Comparison of ENCODE assay signal across 33 mouse cellular contexts in genomic region chr6:72571826-72572225, GRCm38 (mm10). TPM values are rescaled to one million over a fixed set of nuclear protein-coding genes. Genes with fewer than 3 reads are reported as not detected.
A peak's percentile ranks its signal among the peaks of the same experiment; 100 is the strongest.
DNase-seq lines count a peak whose midpoint lies in the region; ATAC-seq and TF ChIP-seq lines count a peak whose summit lies in the region.
"Had no signal": no experiment of that assay in that cellular context is flagged by ENCODE, and none has a peak within 500 bp of the region (broad histone marks: within the 10 kb centered on the region; RNA-seq: fewer than 3 reads in every experiment).

No protein-coding gene starts in this region.

- TF ChIP-seq POLR2A in liver, adult 2 months (IDR thresholded peaks at IDR 0.05; ENCODE audit: extremely low read depth, insufficient read depth, low read length) = no peak

- intact Hi-C loops in gastrocnemius, adult 2 months (cut with DNase I) = no loop called here

- no peak overlapping the region for H3K4me3 ChIP-seq in gastrocnemius, adult 2 months
- H3K4me3 ChIP-seq in heart, postnatal 0 days (ENCODE audit: low read depth, low read length) = no peak overlapping the region
- no peak overlapping the region for H3K4me3 ChIP-seq in liver, adult 2 months (ENCODE audit: insufficient read depth, low read depth, low read length)
- no peak overlapping the region for H3K4me3 ChIP-seq in liver, embryonic 12.5 days
- no peak overlapping the region for H3K4me3 ChIP-seq in brown adipose tissue, adult 24 weeks (ENCODE audit: insufficient read depth, low read depth, low read length)
- H3K4me3 ChIP-seq: embryonic facial prominence, embryonic 10.5 days; embryonic facial prominence, embryonic 13.5 days; erythroblast, embryonic 14.5 days; forebrain, embryonic 12.5 days; forebrain, embryonic 15.5 days; heart, embryonic 12.5 days; heart, embryonic 15.5 days; hindbrain, embryonic 12.5 days; hindbrain, embryonic 15.5 days; intestine, embryonic 15.5 days had no signal

- H3K4me1 ChIP-seq in heart, postnatal 0 days (ENCODE audit: control insufficient read depth, insufficient read depth) = peaks cover 5% of the 10 kb centered on the region; the same call in 1 of the 2 replicates
- peaks cover 23% of the 10 kb centered on the region for H3K4me1 ChIP-seq in liver, adult 2 months (ENCODE audit: control insufficient read depth, insufficient read depth, low read length)
- H3K4me1 ChIP-seq in liver, embryonic 12.5 days = peaks cover 5% of the 10 kb centered on the region; the same call in 1 of the 2 replicates
- H3K4me1 ChIP-seq in brown adipose tissue, adult 24 weeks (ENCODE audit: control insufficient read depth, insufficient read depth, insufficient read length, low read length) = no peaks in the 10 kb centered on the region
- H3K4me1 ChIP-seq: embryonic facial prominence, embryonic 10.5 days; embryonic facial prominence, embryonic 13.5 days; forebrain, embryonic 12.5 days; forebrain, embryonic 15.5 days; heart, embryonic 12.5 days; heart, embryonic 15.5 days; hindbrain, embryonic 12.5 days; hindbrain, embryonic 15.5 days; intestine, embryonic 15.5 days had no signal

- TF ChIP-seq CTCF in gastrocnemius, adult 2 months (IDR thresholded peaks at IDR 0.05) = no peak
- TF ChIP-seq CTCF in heart, postnatal 0 days (IDR thresholded peaks at IDR 0.05; ENCODE audit: low read depth) = no peak
- no peak for TF ChIP-seq CTCF in liver, adult 2 months (IDR thresholded peaks at IDR 0.05; ENCODE audit: low read depth, low read length)

- H3K36me3 ChIP-seq in heart, postnatal 0 days (replicated peaks; ENCODE audit: control insufficient read depth, insufficient read depth, low read length) = peaks cover 31% of the 10 kb centered on the region
- peaks cover 24% of the 10 kb centered on the region; the same call in 1 of the 2 replicates for H3K36me3 ChIP-seq in liver, adult 2 months (ENCODE audit: control insufficient read depth, insufficient read depth, low read length)
- peaks cover 17% of the 10 kb centered on the region; the same call in 1 of the 2 replicates for H3K36me3 ChIP-seq in liver, embryonic 12.5 days
- H3K36me3 ChIP-seq: intestine, embryonic 15.5 days had no signal

- ATAC-seq in heart, postnatal 0 days (ENCODE audit: insufficient read depth, low read depth) = no peak
- ATAC-seq in liver, embryonic 12.5 days = no peak
- ATAC-seq: forebrain, embryonic 15.5 days; intestine, embryonic 15.5 days; Patski had no signal

- TF ChIP-seq EP300 in heart, postnatal 0 days (IDR thresholded peaks at IDR 0.05; ENCODE audit: low read depth) = no peak

- no peaks in the 10 kb centered on the region for H3K9me3 ChIP-seq in heart, postnatal 0 days (replicated peaks; ENCODE audit: control insufficient read depth, low read length)
- no peaks in the 10 kb centered on the region for H3K9me3 ChIP-seq in liver, embryonic 12.5 days (replicated peaks)
- H3K9me3 ChIP-seq: embryonic facial prominence, embryonic 10.5 days; embryonic facial prominence, embryonic 13.5 days; forebrain, embryonic 12.5 days; forebrain, embryonic 15.5 days; G1E; heart, embryonic 12.5 days; heart, embryonic 15.5 days; hindbrain, embryonic 12.5 days; hindbrain, embryonic 15.5 days; intestine, embryonic 15.5 days had no signal

- H3K4me2 ChIP-seq in heart, postnatal 0 days (ENCODE audit: low read depth, low read length) = no peak overlapping the region
- no peak overlapping the region for H3K4me2 ChIP-seq in liver, embryonic 12.5 days
- H3K4me2 ChIP-seq: embryonic facial prominence, embryonic 13.5 days; forebrain, embryonic 12.5 days; forebrain, embryonic 15.5 days; heart, embryonic 12.5 days; heart, embryonic 15.5 days; hindbrain, embryonic 12.5 days; hindbrain, embryonic 15.5 days; intestine, embryonic 15.5 days had no signal

- H3K9ac ChIP-seq in heart, postnatal 0 days (replicated peaks; ENCODE audit: low read depth, low read length) = 0 out of 2 replicates have a peak overlapping the region, but pooled peaks have one; percentile 19
- peak overlapping the region; percentile 15; the same call in 1 of the 2 replicates for H3K9ac ChIP-seq in liver, adult 2 months (ENCODE audit: low read depth, low read length)
- no peak overlapping the region for H3K9ac ChIP-seq in liver, embryonic 12.5 days
- H3K9ac ChIP-seq: embryonic facial prominence, embryonic 13.5 days; forebrain, embryonic 12.5 days; forebrain, embryonic 15.5 days; heart, embryonic 12.5 days; heart, embryonic 15.5 days; hindbrain, embryonic 12.5 days; hindbrain, embryonic 15.5 days; intestine, embryonic 15.5 days had no signal

- no peaks in the 10 kb centered on the region for H3K27me3 ChIP-seq in heart, postnatal 0 days (ENCODE audit: control insufficient read depth, insufficient read depth, low read length)
- H3K27me3 ChIP-seq in liver, adult 2 months (ENCODE audit: control insufficient read depth, insufficient read depth, low read length) = no peaks in the 10 kb centered on the region
- H3K27me3 ChIP-seq in liver, embryonic 12.5 days (replicated peaks) = no peaks in the 10 kb centered on the region
- H3K27me3 ChIP-seq: CH12.LX; embryonic facial prominence, embryonic 13.5 days; forebrain, embryonic 12.5 days; forebrain, embryonic 15.5 days; heart, embryonic 12.5 days; heart, embryonic 15.5 days; hindbrain, embryonic 12.5 days; hindbrain, embryonic 15.5 days; intestine, embryonic 15.5 days; Patski had no signal

- WGBS in heart, postnatal 0 days = 39% methylated on average over 3 of the region's 3 CpGs
- WGBS in liver, adult 2 months = 24% methylated on average over 3 of the region's 3 CpGs
- 52% methylated on average over 3 of the region's 3 CpGs for WGBS in liver, embryonic 12.5 days (ENCODE audit: insufficient replicate concordance)

- no peak for DNase-seq in gastrocnemius, adult 2 months
- DNase-seq in gastrocnemius, adult 8-10 months (ENCODE audit: low spot score in 2 of 2) = no peak
- DNase-seq in heart, postnatal 0 days (ENCODE audit: low spot score) = no peak
- DNase-seq in heart, adult 9 months (ENCODE audit: low spot score in 2 of 2) = no peak
- peak; percentile 69 for DNase-seq in liver, adult 2 months (ENCODE audit: extremely low read depth, low read depth, low spot score)
- DNase-seq: adrenal gland, adult 2 months; adrenal gland, postnatal 14 days; B cell, adult 2 months; cerebellum, adult 11-12 months; cerebellum, adult 8-10 months; cerebellum, postnatal 10 days; cerebellum, postnatal 36 days; embryo, embryonic 11 days; gastrocnemius, postnatal 10 days; gastrocnemius, postnatal 36 days; heart, postnatal 14 days; heart, postnatal 4 days; kidney, adult 11 months had no signal

- peaks cover 4% of the 10 kb centered on the region; the same call in 1 of the 2 replicates for H3K79me2 ChIP-seq in liver, adult 2 months (ENCODE audit: control insufficient read depth, insufficient read depth, low read length)

- peak overlapping the region; percentile 74 for H3K27ac ChIP-seq in gastrocnemius, adult 2 months
- 0 out of 2 replicates have a peak overlapping the region, but pooled peaks have one; percentile 34 for H3K27ac ChIP-seq in heart, postnatal 0 days (ENCODE audit: low read depth)
- peak overlapping the region; percentile 68 for H3K27ac ChIP-seq in liver, adult 2 months (replicated peaks; ENCODE audit: insufficient read depth, low read depth, low read length)
- H3K27ac ChIP-seq in liver, embryonic 12.5 days = no peak overlapping the region
- 0 out of 2 replicates have a peak overlapping the region, but pooled peaks have one; percentile 23 for H3K27ac ChIP-seq in brown adipose tissue, adult 24 weeks (replicated peaks; ENCODE audit: low read depth, low read length)
- H3K27ac ChIP-seq: embryonic facial prominence, embryonic 10.5 days; embryonic facial prominence, embryonic 13.5 days; forebrain, embryonic 12.5 days; forebrain, embryonic 15.5 days; heart, embryonic 15.5 days; hindbrain, embryonic 12.5 days; hindbrain, embryonic 15.5 days; intestine, embryonic 15.5 days had no signal

RNA-seq across cellular contexts. Expression of gene Elmod3, which starts 26.4 kb away (rescaled TPM):
- 1 to 10 TPM; 7.7 to 9.8 TPM for total RNA-seq in gastrocnemius, adult 2 months (2021)
- total RNA-seq in gastrocnemius, adult 8-10 months (2022) = 1 to 10 TPM; 7.9 to 8.9 (median 8.2) TPM
- total RNA-seq in heart, postnatal 0 days (2014; rRNA removed; ENCODE audit: low replicate concordance) = 21.9 and 30.9 TPM in 2 replicates
- polyA plus RNA-seq in heart, postnatal 0 days (2015; fragmentation: Nextera tagmentation; extraction: Ambion mirVana) = 17.6 and 18.6 TPM in 2 replicates
- 7.6 and 9.5 TPM in 2 replicates for total RNA-seq in liver, adult 2 months (2014; rRNA removed)
- polyA plus RNA-seq in liver, adult 2 months (2012; rRNA removed) = 14.7 and 16.0 TPM in 2 replicates
- 6.8 and 7.6 TPM in 2 replicates for polyA plus RNA-seq in liver, embryonic 12.5 days (2016; fragmentation: Nextera tagmentation; extraction: Ambion mirVana)
- 21.2 and 31.5 TPM in 2 replicates for polyA plus RNA-seq in brown adipose tissue, adult 24 weeks (2012; ENCODE audit: insufficient read depth, insufficient read length, missing spikeins)

RNA-seq across cellular contexts. Expression of gene Retsat, which starts 26.4 kb away (rescaled TPM):
- total RNA-seq in gastrocnemius, adult 2 months (2021) = 10 to 100 TPM; 56.1 to 98.6 TPM
- total RNA-seq in gastrocnemius, adult 8-10 months (2022) = 10 to 100 TPM; 64.4 to 72.3 (median 68.1) TPM
- total RNA-seq in heart, postnatal 0 days (2014; rRNA removed; ENCODE audit: low replicate concordance) = 21.8 and 41.8 TPM in 2 replicates
- 64.4 and 69.1 TPM in 2 replicates for polyA plus RNA-seq in heart, postnatal 0 days (2015; fragmentation: Nextera tagmentation; extraction: Ambion mirVana)
- total RNA-seq in liver, adult 2 months (2014; rRNA removed) = 151 and 180 TPM in 2 replicates
- 303 and 340 TPM in 2 replicates for polyA plus RNA-seq in liver, adult 2 months (2012; rRNA removed)
- 15.3 and 16.6 TPM in 2 replicates for polyA plus RNA-seq in liver, embryonic 12.5 days (2016; fragmentation: Nextera tagmentation; extraction: Ambion mirVana)
- polyA plus RNA-seq in brown adipose tissue, adult 24 weeks (2012; ENCODE audit: insufficient read depth, insufficient read length, missing spikeins) = 119 and 173 TPM in 2 replicates

RNA-seq across cellular contexts. Expression of gene Capg, which starts 27.6 kb away (rescaled TPM):
- 1 to 10 TPM; 6.8 to 9.7 TPM for total RNA-seq in gastrocnemius, adult 2 months (2021)
- 10 to 100 TPM in 1 of 4 experiments, 1 to 10 TPM in 3; 8.5 to 12.4 (median 9.0) TPM for total RNA-seq in gastrocnemius, adult 8-10 months (2022)
- 25.1 and 53.6 TPM in 2 replicates for total RNA-seq in heart, postnatal 0 days (2014; rRNA removed; ENCODE audit: low replicate concordance)
- polyA plus RNA-seq in heart, postnatal 0 days (2015; fragmentation: Nextera tagmentation; extraction: Ambion mirVana) = 24.9 and 25.9 TPM in 2 replicates
- total RNA-seq in liver, adult 2 months (2014; rRNA removed) = 3.9 and 4.3 TPM in 2 replicates
- 2.2 and 2.8 TPM in 2 replicates for polyA plus RNA-seq in liver, adult 2 months (2012; rRNA removed)
- polyA plus RNA-seq in liver, embryonic 12.5 days (2016; fragmentation: Nextera tagmentation; extraction: Ambion mirVana) = 18.5 and 19.7 TPM in 2 replicates
- polyA plus RNA-seq in brown adipose tissue, adult 24 weeks (2012; ENCODE audit: insufficient read depth, insufficient read length, missing spikeins) = 8.2 and 11.9 TPM in 2 replicates

RNA-seq across cellular contexts. Expression of gene Tgoln1, which starts 45.0 kb away (rescaled TPM):
- 10 to 100 TPM; 23.2 to 29.0 TPM for total RNA-seq in gastrocnemius, adult 2 months (2021)
- 10 to 100 TPM; 24.2 to 28.7 (median 25.4) TPM for total RNA-seq in gastrocnemius, adult 8-10 months (2022)
- 16.4 and 22.5 TPM in 2 replicates for total RNA-seq in heart, postnatal 0 days (2014; rRNA removed; ENCODE audit: low replicate concordance)
- 19.4 and 21.3 TPM in 2 replicates for polyA plus RNA-seq in heart, postnatal 0 days (2015; fragmentation: Nextera tagmentation; extraction: Ambion mirVana)
- total RNA-seq in liver, adult 2 months (2014; rRNA removed) = 68.7 and 85.5 TPM in 2 replicates
- 41.4 and 48.0 TPM in 2 replicates for polyA plus RNA-seq in liver, adult 2 months (2012; rRNA removed)
- polyA plus RNA-seq in liver, embryonic 12.5 days (2016; fragmentation: Nextera tagmentation; extraction: Ambion mirVana) = 17.8 and 18.8 TPM in 2 replicates
- polyA plus RNA-seq in brown adipose tissue, adult 24 weeks (2012; ENCODE audit: insufficient read depth, insufficient read length, missing spikeins) = 115 and 176 TPM in 2 replicates

RNA-seq across cellular contexts. Expression of gene Sh2d6, which starts 50.3 kb away (rescaled TPM):
- total RNA-seq in gastrocnemius, adult 2 months (2021) = under 1 TPM; 0.59 to 0.99 TPM
- under 1 TPM; 0.29 to 0.61 (median 0.40) TPM for total RNA-seq in gastrocnemius, adult 8-10 months (2022)
- not detected in 2 replicates for total RNA-seq in heart, postnatal 0 days (2014; rRNA removed; ENCODE audit: low replicate concordance)
- not detected in 2 replicates for polyA plus RNA-seq in heart, postnatal 0 days (2015; fragmentation: Nextera tagmentation; extraction: Ambion mirVana)
- not detected in 2 replicates for total RNA-seq in liver, adult 2 months (2014; rRNA removed)
- not detected in 2 replicates for polyA plus RNA-seq in liver, adult 2 months (2012; rRNA removed)
- polyA plus RNA-seq in liver, embryonic 12.5 days (2016; fragmentation: Nextera tagmentation; extraction: Ambion mirVana) = not detected in 2 replicates
- not detected in 2 replicates for polyA plus RNA-seq in brown adipose tissue, adult 24 weeks (2012; ENCODE audit: insufficient read depth, insufficient read length, missing spikeins)
- polyA plus RNA-seq: erythroblast, embryonic 14.5 days; G1E; heart, embryonic 12.5 days; heart, embryonic 15.5 days had no signal
